Mouse (Mus musculus) Muller cell, postnatal 12 days (primary cell): ENCODE data around the gene Nckap1.

Experiments used
- DNase-seq: peaks from one replicate; pipeline ENCODE4 v3.0.0-alpha.2; 2015; ENCODE audit errors: inconsistent ontology term

Gene Nckap1

GRCm38 (mm10) chr2:80560773-80561172 lies 20.4 kb downstream of the Nckap1 start:
- no peak for DNase-seq

DNA sequence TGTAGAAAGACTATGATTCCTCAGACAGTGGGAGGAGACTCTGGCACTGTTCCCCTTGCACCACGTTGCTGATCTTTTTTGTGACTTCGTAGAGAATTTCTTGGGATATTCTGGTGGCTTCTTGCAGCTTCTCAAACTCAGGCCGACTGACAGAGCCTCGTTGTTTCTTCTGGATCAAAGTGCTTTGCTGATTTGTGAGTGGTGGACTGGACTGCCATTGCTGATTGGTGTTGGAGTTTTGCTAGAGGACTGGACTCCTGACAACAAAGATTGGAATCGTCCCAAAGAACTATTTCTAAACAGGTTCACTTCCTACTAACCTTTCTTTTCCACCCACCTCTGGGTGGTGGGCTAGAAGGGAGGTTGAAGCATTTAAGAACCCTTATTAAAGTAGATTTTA lies 21.5 kb downstream of the Nckap1 start:
- DNase-seq: no peak

DNA sequence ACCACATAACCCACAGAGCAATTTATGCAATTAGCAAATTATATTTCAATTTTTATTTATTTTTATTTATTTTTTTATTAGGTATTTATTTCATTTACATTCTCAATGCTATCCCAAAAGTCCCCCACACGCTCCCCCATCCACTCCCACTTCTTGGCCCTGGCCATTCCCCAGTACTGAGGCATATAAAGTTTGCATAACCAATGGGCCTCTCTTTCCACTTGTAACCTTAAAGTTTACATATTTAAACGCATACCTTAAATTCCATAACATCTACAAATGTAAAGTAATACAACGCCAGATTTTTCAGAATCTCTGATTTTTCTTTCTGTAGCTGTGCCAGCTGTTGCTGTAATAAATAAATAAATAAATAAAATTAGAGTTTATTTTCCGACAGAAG lies 26.7 kb downstream of the Nckap1 start:
- no peak for DNase-seq

GRCm38 (mm10) chr2:80549704-80550103 lies 31.5 kb downstream of the Nckap1 start:
- DNase-seq: no peak

DNA sequence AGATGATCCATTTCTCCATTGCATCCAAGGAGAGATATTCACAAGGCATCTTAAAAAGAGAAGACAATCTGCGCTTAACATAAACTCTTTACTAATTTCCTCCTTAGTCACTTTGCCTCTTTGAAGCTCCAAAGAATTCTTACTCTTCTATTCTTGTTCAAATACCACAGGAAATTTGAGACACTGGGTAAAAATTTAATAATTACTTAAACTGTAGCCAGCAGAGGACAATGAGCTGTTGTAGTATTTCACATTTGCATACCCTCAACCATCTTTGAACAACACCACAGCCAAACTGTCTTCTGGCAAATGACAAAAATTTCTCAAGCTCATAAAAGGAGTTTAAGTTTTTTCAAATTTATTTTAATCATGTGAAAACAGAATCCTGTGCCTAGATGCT lies 33.3 kb downstream of the Nckap1 start:
- peak; percentile 93 for DNase-seq

DNA sequence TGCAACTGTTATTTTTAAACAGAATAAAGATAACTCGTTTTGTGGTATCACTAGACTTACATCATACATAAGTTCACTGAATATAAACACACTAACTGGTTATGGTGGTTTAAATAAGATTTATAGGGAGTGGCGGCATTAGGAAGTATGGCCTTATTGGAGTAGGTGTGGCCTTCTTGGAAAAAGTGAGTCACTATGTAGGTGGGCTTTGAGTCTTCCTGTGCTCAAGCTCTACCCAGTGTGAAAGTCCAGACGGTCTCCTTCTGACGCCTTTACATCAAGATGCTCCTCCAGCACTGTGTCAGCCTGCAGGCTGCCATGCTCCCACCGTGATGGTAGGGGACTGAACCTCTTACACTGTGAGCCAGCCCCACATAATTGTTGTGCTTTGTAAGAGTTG lies 38.4 kb downstream of the Nckap1 start:
- no peak for DNase-seq

DNA sequence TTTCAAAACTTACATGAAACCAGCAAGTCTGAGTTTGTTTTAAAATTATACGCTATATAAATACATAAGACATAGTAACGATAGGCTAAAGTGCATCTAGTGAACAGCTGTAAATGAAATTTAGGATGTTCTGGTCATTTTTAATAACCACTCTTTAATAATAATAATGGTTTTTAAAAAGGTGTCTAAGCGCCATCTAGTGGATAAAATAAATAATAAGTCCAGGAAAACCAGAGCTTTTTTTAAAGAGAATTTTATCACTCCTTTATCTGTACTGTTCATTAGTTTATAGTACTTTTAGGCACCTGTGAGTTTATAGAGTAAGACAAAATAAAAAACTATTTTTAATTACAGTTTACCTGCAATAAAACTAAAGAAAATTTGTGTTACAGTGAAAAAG lies 44.0 kb downstream of the Nckap1 start:
- peak; percentile 14 for DNase-seq

GRCm38 (mm10) chr2:80536608-80537007 lies 44.6 kb downstream of the Nckap1 start:
- DNase-seq: no peak

DNA sequence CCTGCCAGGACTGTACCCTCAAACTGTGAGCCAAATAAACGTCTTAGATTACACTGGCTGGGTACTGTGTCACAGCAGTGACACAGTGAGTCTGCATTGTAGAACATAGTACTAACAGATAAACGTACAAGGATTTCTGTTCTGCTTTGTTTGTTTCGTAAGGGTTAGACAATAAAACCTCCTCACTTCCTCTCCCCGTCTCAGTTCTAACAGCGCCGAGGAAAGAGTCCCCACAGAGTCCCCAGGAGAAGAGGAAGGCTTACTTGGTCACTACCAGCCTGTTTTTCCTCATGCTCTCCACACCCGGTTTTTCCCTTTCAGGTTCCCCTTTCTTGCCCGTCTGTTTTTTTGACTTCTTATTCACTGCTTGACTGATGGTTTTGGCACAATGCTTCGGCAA lies 56.9 kb downstream of the Nckap1 start:
- DNase-seq: no peak

GRCm38 (mm10) chr2:80506051-80506802 lies 75.0 kb downstream of the Nckap1 start:
- peak; percentile 87 for DNase-seq

- no peak for DNase-seq
These were observed 79.0 kb downstream of the Nckap1 start for GRCm38 (mm10) chr2:80502132-80502531.

GRCm38 (mm10) chr2:80495304-80495703 lies 85.9 kb downstream of the Nckap1 start:
- peak; percentile 13 for DNase-seq

- DNase-seq: peak; percentile 9
These were observed 94.3 kb downstream of the Nckap1 start for GRCm38 (mm10) chr2:80486851-80487250.

GRCm38 (mm10) chr2:80484951-80485350 lies 96.2 kb downstream of the Nckap1 start:
- DNase-seq: no peak

DNA sequence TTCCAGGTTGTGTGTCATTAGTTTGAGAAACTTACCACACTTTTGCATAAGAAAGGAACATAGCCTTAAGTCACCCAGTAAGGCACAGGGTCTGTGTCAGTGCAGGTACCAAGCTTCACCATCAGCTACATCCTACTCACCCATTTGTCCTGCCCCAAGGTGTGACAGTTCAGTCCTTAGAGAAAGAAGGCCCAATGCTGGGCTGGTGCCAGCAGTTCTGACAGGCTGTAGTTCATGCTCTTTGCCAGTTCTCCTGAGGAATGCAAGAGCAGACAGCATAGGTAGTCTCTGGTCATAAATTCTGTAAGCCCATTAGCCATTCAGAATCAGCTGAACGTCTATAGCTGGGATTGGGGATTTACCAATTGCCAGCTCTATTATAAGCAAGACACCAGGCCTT lies 105.3 kb downstream of the Nckap1 start:
- DNase-seq: no peak

DNA sequence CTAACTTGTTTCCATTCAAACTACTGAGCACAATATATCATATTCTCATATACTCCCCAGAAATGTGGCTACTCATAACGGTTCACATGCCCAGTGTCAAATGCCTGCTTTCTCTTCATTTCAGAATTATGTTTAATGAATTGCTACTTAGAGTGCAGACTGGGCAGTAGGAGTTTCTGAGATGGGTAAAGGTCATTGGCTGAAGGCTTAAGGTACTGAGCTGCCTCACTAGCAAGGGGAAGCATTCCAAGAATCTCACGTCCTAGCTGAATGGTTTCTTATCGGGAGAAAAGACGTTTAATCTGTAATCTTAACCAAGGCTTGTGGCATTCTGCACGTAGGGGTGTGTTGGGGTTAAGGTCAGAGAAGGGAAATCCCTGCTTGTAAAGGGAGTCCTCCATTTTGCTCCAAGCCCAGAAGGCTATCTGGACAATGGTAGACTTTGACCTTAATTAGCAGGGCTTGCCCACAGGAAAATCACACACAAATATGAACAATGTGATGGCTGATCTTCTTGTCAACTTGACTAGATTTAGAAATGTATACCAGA lies 106.9 kb downstream of the Nckap1 start:
- no peak for DNase-seq

GRCm38 (mm10) chr2:80465991-80466821 lies 115.0 kb downstream of the Nckap1 start:
- DNase-seq: no peak

DNA sequence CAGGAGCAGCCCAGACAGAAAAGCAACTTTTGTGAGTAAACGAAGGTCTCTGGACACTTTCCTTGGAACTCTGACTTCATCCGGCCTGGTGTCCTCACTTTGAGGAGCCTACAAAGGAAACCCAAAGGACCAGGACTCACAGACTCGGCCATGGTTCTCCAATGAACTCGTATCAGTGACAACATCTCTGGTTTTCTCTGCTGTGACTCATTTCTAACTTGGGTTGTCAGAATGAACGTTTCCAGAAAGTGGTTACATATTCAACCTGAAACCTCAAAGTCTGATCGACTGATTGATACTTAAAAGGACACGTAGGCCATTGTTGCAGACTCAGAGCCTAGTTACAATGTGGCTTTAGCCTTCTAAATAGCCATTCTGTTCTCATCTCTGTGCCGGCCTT lies 119.4 kb downstream of the Nckap1 start:
- DNase-seq: no peak
